In the genomic region with DNA sequence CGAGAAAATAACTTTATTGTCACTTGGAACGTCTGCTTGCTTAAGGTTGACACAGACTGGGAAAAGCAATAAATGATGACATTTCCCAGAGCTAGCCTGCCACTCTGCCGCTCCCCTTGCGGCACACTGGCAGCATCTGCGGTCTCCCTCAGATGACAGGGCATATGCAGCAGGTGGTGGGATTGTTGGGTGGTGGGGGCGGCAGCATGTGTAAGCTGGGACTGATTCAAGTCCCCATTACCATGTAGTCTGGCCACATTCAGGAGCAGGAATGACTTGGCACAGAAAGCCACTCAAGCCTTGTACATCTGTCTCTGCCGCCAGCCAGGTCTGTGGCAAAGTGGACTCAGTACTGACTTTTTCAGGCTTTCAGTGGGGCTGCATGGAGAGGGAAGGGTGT, we compare ENCODE assay signal across 12 mouse cellular contexts.
DNase-seq lines count a peak whose midpoint lies in the region; ATAC-seq and TF ChIP-seq lines count a peak whose summit lies in the region.
"Had no signal": no experiment of that assay in that cellular context is flagged by ENCODE, and none has a peak within 500 bp of the region (broad histone marks: within the 10 kb centered on the region; RNA-seq: fewer than 3 reads in every experiment).

No protein-coding gene starts in this region.

- no peaks in the 10 kb centered on the region for H3K9me3 ChIP-seq in hindbrain, embryonic 16.5 days (ENCODE audit: control insufficient read depth, low read length)
- H3K9me3 ChIP-seq: heart, embryonic 13.5 days; lung, embryonic 15.5 days had no signal

- no peak overlapping the region for H3K4me2 ChIP-seq in hindbrain, embryonic 16.5 days (ENCODE audit: low read length)
- H3K4me2 ChIP-seq: heart, embryonic 13.5 days; lung, embryonic 15.5 days had no signal

- intact Hi-C loops in left cerebral cortex, postnatal 10 days (cut with DNase I), result no loop called here
- intact Hi-C loops in gastrocnemius, adult 2 months (cut with DNase I), result no loop called here

- no peak overlapping the region for H3K4me3 ChIP-seq in hindbrain, embryonic 16.5 days (ENCODE audit: low read length)
- H3K4me3 ChIP-seq in gastrocnemius, adult 2 months, result no peak overlapping the region
- H3K4me3 ChIP-seq: heart, embryonic 13.5 days; lung, embryonic 15.5 days had no signal

- H3K4me1 ChIP-seq in hindbrain, embryonic 16.5 days (ENCODE audit: control insufficient read depth, insufficient read depth, low read depth, low read length), result peaks cover 3% of the 10 kb centered on the region; the same call in 1 of the 2 replicates

- no peaks in the 10 kb centered on the region for H3K27me3 ChIP-seq in hindbrain, embryonic 16.5 days (replicated peaks; ENCODE audit: control insufficient read depth, insufficient read depth, low read length)
- H3K27me3 ChIP-seq: heart, embryonic 13.5 days; lung, embryonic 15.5 days had no signal

- no peak for TF ChIP-seq CTCF in gastrocnemius, adult 2 months (IDR thresholded peaks at IDR 0.05)

- H3K9ac ChIP-seq in hindbrain, embryonic 16.5 days (ENCODE audit: low read depth, low read length), result no peak overlapping the region
- H3K9ac ChIP-seq: heart, embryonic 13.5 days; lung, embryonic 15.5 days had no signal

- no peak overlapping the region for H3K27ac ChIP-seq in hindbrain, embryonic 16.5 days (ENCODE audit: low read depth, low read length)
- H3K27ac ChIP-seq in gastrocnemius, adult 2 months, result no peak overlapping the region
- H3K27ac ChIP-seq: heart, embryonic 13.5 days; lung, embryonic 15.5 days had no signal

- peak; percentile 66 for ATAC-seq in hindbrain, embryonic 16.5 days

- peak; percentile 26 to 66 for DNase-seq in frontal cortex, adult 2 months (ENCODE audit: extremely low spot score in 1 of 2, low spot score in 1 of 2)
- no peak for DNase-seq in frontal cortex, postnatal 14 days (ENCODE audit: low spot score in 2 of 2)
- peak; percentile 35 for DNase-seq in MN1 (ENCODE audit: low spot score)
- peak; percentile 23 to 43 for DNase-seq in left cerebral cortex, postnatal 10 days (ENCODE audit: extremely low spot score in 1 of 2, low spot score in 2 of 2)
- DNase-seq in gastrocnemius, adult 2 months, result no peak
- no peak for DNase-seq in adrenal gland, adult 8-10 months
- no peak for DNase-seq in cerebellum, postnatal 36 days
- DNase-seq: adrenal gland, postnatal 25 days; kidney, adult 8-10 months had no signal

- 0 out of 2 replicates have a peak, but pooled peaks cover 1% of the 10 kb centered on the region for H3K36me3 ChIP-seq in hindbrain, embryonic 16.5 days (ENCODE audit: control insufficient read depth, insufficient read depth, low read length)
- H3K36me3 ChIP-seq: heart, embryonic 13.5 days; lung, embryonic 15.5 days had no signal

- WGBS in hindbrain, embryonic 16.5 days, result 52% methylated on average over 7 of the region's 7 CpGs

Comparison
In these comparisons a context has a peak if more than half of its experiments do, and no peak if none do; other contexts are left out.
1. DNase-seq: peak in frontal cortex, adult 2 months (2 of 2), MN1 (single experiment) and left cerebral cortex, postnatal 10 days (2 of 2); none in frontal cortex, postnatal 14 days (0 of 2), gastrocnemius, adult 2 months (single experiment), adrenal gland, adult 8-10 months (single experiment) and cerebellum, postnatal 36 days (0 of 2).